Mouse (Mus musculus): ENCODE measurements around the gene Plin1. TPM values are rescaled to one million over a fixed set of nuclear protein-coding genes. Genes with fewer than 3 reads are reported as not detected.

The Plin1 gene
- polyA plus RNA-seq, 1 experiment = not detected

DNA sequence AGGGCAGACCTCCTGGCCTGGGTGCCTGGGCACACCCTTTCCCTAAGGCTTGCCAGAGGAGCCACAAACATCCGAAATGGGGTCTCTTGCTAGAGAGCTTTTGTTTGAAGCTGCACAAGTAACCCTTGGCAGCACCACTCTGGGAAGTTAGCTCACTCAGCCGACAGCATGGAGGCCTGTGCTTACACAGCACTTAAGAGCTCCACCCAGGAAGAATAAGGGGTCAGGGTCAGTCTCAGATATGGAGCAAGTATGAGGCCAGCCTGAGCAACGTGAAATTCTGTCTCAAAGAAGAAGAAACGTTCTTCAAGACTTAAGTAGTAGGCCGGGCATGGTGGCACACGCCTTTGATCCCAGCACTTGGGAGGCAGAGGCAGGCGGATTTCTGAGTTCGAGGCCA lies 29.4 kb upstream of the Plin1 start:
- WGBS = 64% methylated on average over 8 of the region's 8 CpGs
- H3K4me1 ChIP-seq (ENCODE audit: control insufficient read depth, insufficient read depth, low read length) = no peaks in the 10 kb centered on the region
- no peak overlapping the region for H3K27ac ChIP-seq (ENCODE audit: control insufficient read depth, insufficient read depth, low read depth, low read length, poor library complexity)
- H3K4me3 ChIP-seq (replicated peaks; ENCODE audit: control insufficient read depth, low read depth, low read length) = no peak overlapping the region
- no peak for TF ChIP-seq POLR2A (IDR thresholded peaks at IDR 0.05; ENCODE audit: borderline replicate concordance, control insufficient read depth, low read depth, low read length)
- TF ChIP-seq CTCF (IDR thresholded peaks at IDR 0.05; ENCODE audit: control insufficient read depth, insufficient read depth, low read length) = no peak

DNA sequence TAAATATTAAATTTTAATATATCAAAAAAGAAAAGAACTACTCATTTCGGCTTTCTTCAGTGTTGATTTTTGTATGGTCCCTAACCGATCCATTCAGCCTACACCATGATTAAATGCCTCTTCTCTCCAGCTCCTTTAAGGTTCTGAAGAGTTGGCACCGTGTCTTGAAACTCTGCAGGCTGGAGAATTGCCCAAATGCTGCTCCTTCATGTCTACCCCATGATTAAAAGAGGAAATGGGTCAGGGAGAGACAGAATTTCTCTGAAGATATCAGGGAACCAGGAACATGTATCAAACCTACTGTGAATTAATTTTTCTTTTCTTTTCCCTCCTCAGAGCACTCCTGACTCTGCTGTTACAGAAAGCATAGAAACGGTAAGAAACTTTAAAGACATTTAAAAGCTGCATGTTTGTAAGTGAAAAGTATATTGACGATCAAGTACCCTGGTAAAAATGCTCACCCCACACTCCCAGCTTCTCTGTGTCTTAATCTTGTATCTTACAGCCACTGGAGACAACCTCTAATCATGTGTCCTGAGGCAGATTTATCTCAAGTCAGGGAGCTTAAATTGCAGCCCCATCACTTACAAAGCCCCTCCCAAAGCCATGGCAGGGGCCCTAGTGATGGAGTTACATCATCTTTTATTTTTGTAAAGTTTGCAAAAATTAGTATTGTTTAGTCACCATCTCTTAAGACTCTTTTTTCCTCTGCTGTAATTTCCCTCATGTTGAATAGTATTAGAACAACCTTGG lies 28.6 kb upstream of the Plin1 start:
- TF ChIP-seq POLR2A (IDR thresholded peaks at IDR 0.05; ENCODE audit: borderline replicate concordance, control insufficient read depth, low read depth, low read length) (no peak), CTCF (IDR thresholded peaks at IDR 0.05; ENCODE audit: control insufficient read depth, insufficient read depth, low read length) (no peak)
- Histone ChIP-seq H3K4me1 (ENCODE audit: control insufficient read depth, insufficient read depth, low read length) (no peaks in the 10 kb centered on the region), H3K27ac (ENCODE audit: control insufficient read depth, insufficient read depth, low read depth, low read length, poor library complexity) (no peak overlapping the region), H3K4me3 (replicated peaks; ENCODE audit: control insufficient read depth, low read depth, low read length) (no peak overlapping the region)
- 45% methylated on average over 5 of the region's 5 CpGs for WGBS

DNA sequence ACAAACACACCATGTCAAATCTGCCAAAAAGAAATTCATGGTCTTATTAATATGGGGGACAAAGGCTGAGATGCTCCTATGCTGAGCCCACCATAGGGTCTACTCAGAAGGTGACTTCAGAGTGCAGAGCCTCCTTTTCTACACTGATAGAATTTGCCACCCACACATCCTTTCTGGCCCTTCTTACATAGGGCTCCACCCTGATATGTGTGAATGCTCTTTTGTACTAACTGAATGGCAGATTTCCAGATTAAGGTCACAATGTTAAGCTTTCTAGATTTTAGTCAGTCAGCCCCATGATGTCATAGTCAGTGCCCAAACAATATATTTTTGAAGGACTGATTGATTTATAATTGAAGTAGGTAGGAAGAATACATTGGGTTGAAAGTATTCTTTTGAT lies 27.1 kb upstream of the Plin1 start:
- TF ChIP-seq POLR2A (IDR thresholded peaks at IDR 0.05; ENCODE audit: borderline replicate concordance, control insufficient read depth, low read depth, low read length) (no peak), CTCF (IDR thresholded peaks at IDR 0.05; ENCODE audit: control insufficient read depth, insufficient read depth, low read length) (no peak)
- Histone ChIP-seq H3K4me1 (ENCODE audit: control insufficient read depth, insufficient read depth, low read length) (no peaks in the 10 kb centered on the region), H3K27ac (ENCODE audit: control insufficient read depth, insufficient read depth, low read depth, low read length, poor library complexity) (no peak overlapping the region), H3K4me3 (replicated peaks; ENCODE audit: control insufficient read depth, low read depth, low read length) (no peak overlapping the region)

DNA sequence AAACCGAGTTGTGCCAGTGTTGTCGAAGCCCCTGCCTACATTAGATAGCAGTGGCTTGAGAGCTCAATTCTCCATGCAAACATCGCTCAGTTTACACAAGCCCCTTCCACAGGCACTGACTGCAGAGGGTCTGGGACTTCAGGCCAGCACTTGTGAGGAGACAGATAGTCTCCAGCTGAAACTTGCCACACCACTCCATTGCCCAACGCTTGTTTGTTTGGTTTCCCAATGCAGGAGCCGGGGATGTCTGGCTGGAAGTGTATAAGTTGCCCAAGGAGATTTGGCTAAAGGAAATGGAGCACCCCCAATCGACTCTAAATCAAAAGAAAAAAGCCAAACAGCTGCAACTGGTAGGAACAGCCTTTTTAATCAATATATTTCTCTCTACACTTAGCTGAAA lies 25.5 kb upstream of the Plin1 start:
- H3K4me1 ChIP-seq (ENCODE audit: control insufficient read depth, insufficient read depth, low read length) = no peaks in the 10 kb centered on the region
- no peak overlapping the region for H3K27ac ChIP-seq (ENCODE audit: control insufficient read depth, insufficient read depth, low read depth, low read length, poor library complexity)
- TF ChIP-seq POLR2A (IDR thresholded peaks at IDR 0.05; ENCODE audit: borderline replicate concordance, control insufficient read depth, low read depth, low read length) (no peak), CTCF (IDR thresholded peaks at IDR 0.05; ENCODE audit: control insufficient read depth, insufficient read depth, low read length) (no peak)
- no peak overlapping the region for H3K4me3 ChIP-seq (replicated peaks; ENCODE audit: control insufficient read depth, low read depth, low read length)
- 53% methylated on average over 6 of the region's 6 CpGs for WGBS

DNA sequence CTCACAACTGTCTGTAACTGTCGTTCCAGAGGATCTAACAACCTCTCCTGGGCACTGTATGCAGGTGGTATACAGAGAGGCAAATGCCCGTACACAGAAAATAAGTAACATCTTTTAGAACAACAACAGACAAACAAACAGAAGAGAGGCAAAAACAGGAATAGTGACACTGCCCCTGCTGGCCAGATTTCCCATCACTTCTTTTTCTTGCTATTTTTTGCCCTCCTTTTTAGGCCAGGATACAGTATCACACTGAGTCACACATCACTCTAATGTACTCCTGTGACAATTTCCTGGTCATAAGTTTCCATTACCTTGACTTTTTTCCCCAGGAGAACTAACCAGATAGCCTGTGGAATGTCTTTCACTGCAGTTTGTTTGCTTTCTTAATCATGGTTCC lies 23.6 kb upstream of the Plin1 start:
- WGBS = 61% methylated on average over 2 of the region's 2 CpGs
- no peak overlapping the region for H3K4me3 ChIP-seq (replicated peaks; ENCODE audit: control insufficient read depth, low read depth, low read length)

DNA sequence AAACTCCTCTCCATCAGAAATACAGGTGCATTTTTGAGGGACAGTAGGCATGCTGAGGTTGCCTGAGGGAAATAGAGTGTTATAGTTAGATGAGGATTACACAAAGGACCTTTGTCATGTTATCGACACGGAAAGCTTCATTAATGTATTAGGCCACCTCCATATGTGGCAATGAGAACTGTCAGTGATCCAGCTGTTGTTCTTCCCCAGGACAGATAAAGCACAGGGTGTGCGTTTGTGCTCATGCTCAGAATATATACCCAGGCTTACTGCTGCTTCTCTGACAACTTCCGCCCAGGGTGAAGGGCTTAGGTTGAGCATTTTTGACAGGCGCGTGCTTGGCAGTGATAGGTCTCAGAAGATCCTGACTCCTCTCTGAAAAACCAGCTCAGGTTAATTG lies 16.8 kb upstream of the Plin1 start:
- no peak overlapping the region for H3K4me3 ChIP-seq (replicated peaks; ENCODE audit: control insufficient read depth, low read depth, low read length)
- TF ChIP-seq POLR2A (IDR thresholded peaks at IDR 0.05; ENCODE audit: borderline replicate concordance, control insufficient read depth, low read depth, low read length) (no peak), CTCF (IDR thresholded peaks at IDR 0.05; ENCODE audit: control insufficient read depth, insufficient read depth, low read length) (no peak)
- WGBS = 90% methylated on average over 6 of the region's 6 CpGs
- H3K4me1 ChIP-seq (ENCODE audit: control insufficient read depth, insufficient read depth, low read length) = no peaks in the 10 kb centered on the region; the same call in 1 of the 2 replicates
- no peak overlapping the region for H3K27ac ChIP-seq (ENCODE audit: control insufficient read depth, insufficient read depth, low read depth, low read length, poor library complexity)

More for the DNA sequence above, 23.6 kb upstream of the Plin1 start:
- TF ChIP-seq POLR2A (IDR thresholded peaks at IDR 0.05; ENCODE audit: borderline replicate concordance, control insufficient read depth, low read depth, low read length) (no peak), CTCF (IDR thresholded peaks at IDR 0.05; ENCODE audit: control insufficient read depth, insufficient read depth, low read length) (no peak)
- no peak overlapping the region for H3K27ac ChIP-seq (ENCODE audit: control insufficient read depth, insufficient read depth, low read depth, low read length, poor library complexity)
- no peaks in the 10 kb centered on the region for H3K4me1 ChIP-seq (ENCODE audit: control insufficient read depth, insufficient read depth, low read length)

DNA sequence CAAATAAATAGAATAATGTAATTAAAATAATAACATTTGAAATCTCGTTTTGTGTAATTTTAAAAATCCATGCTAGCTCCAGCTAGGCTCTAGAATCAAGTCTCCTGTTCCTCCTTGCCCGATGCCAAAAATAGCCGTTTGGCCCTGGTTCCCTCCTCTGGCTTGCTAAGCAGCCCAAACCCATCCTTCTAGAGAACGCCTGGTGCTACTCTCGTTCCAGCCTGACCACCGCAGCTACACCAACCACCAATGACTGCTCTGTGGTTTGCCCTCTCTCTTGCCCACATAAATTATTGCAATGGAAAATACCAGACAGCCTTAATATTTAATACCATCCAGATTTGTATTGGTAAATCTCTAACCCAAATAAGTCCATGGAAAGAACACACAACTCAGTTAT lies 15.0 kb upstream of the Plin1 start:
- no peak overlapping the region for H3K27ac ChIP-seq (ENCODE audit: control insufficient read depth, insufficient read depth, low read depth, low read length, poor library complexity)
- TF ChIP-seq CTCF (IDR thresholded peaks at IDR 0.05; ENCODE audit: control insufficient read depth, insufficient read depth, low read length) (no peak), POLR2A (IDR thresholded peaks at IDR 0.05; ENCODE audit: borderline replicate concordance, control insufficient read depth, low read depth, low read length) (no peak)
- no peak overlapping the region for H3K4me3 ChIP-seq (replicated peaks; ENCODE audit: control insufficient read depth, low read depth, low read length)
- 46% methylated on average over 6 of the region's 6 CpGs for WGBS
- no peaks in the 10 kb centered on the region; the same call in 1 of the 2 replicates for H3K4me1 ChIP-seq (ENCODE audit: control insufficient read depth, insufficient read depth, low read length)

DNA sequence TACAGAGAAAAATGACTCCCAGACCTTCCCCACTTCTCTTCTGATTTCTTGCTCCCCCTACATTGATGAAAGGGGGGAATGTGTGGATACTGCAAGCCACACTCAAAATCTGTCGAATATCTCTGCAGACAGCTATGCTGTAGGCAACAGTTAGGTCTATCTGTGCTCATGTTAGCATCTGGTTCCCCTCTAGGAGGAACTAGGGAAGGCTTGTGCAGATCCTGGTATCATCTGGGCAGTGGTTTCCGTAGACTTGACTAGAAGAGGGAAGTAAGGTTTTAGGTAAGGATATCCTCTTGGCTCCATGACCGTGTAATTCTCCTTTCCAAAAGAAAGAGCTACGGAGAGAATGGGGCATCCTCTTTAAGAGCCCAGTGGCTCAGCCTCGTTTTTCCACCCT lies 11.9 kb upstream of the Plin1 start:
- TF ChIP-seq CTCF (IDR thresholded peaks at IDR 0.05; ENCODE audit: control insufficient read depth, insufficient read depth, low read length) = no peak
- no peak for TF ChIP-seq POLR2A (IDR thresholded peaks at IDR 0.05; ENCODE audit: borderline replicate concordance, control insufficient read depth, low read depth, low read length)
- Histone ChIP-seq H3K27ac (ENCODE audit: control insufficient read depth, insufficient read depth, low read depth, low read length, poor library complexity) (no peak overlapping the region), H3K4me1 (ENCODE audit: control insufficient read depth, insufficient read depth, low read length) (no peaks in the 10 kb centered on the region; the same call in 1 of the 2 replicates), H3K4me3 (replicated peaks; ENCODE audit: control insufficient read depth, low read depth, low read length) (no peak overlapping the region)
- 6% methylated on average over 5 of the region's 5 CpGs for WGBS

Data from bone marrow, adult 2 months (tissue).